Mouse (Mus musculus) CH12.LX (cell line): ENCODE data around the gene Gm49337.

ENCODE experiments used
- CTCF ChIP-seq, 2 experiments: IDR thresholded peaks in 1 of 2; conservative IDR thresholded peaks in 1 of 2; 2 replicates each; pipeline ENCODE4 v1.5.1; 2011 to 2012; ENCODE audit warnings: low read depth in 2 of 2, low read length in 2 of 2, improper control_type of control experiment in 1 of 2, inconsistent platforms in 1 of 2, mild to moderate bottlenecking in 1 of 2, moderate library complexity in 1 of 2
- E2F4 ChIP-seq: IDR thresholded peaks from 2 replicates; pipeline ENCODE4 v1.6.1; 2011; ENCODE audit warnings: low read depth, low read length, improper control_type of control experiment; ENCODE audit not compliant: insufficient replicate concordance
- IRF4 ChIP-seq: IDR thresholded peaks from 2 replicates; pipeline ENCODE4 v1.6.1; 2014; ENCODE audit warnings: low read depth, mild to moderate bottlenecking, inconsistent platforms, low read length, improper control_type of control experiment
- PAX5 ChIP-seq: IDR thresholded peaks from 2 replicates; pipeline ENCODE4 v1.6.1; 2012; ENCODE audit warnings: low read length, inconsistent platforms, mixed read lengths
- POLR2A ChIP-seq: IDR thresholded peaks from 2 replicates; pipeline ENCODE4 v1.6.1; 2011; ENCODE audit warnings: low read depth, mild to moderate bottlenecking, improper control_type of control experiment, low read length
- RAD21 ChIP-seq: IDR thresholded peaks from 2 replicates; pipeline ENCODE4 v1.6.1; 2011; ENCODE audit warnings: low read depth, mild to moderate bottlenecking, low read length, improper control_type of control experiment, moderate library complexity
- SMC3 ChIP-seq: IDR thresholded peaks from 2 replicates; pipeline ENCODE4 v1.6.1; 2011; ENCODE audit warnings: low read depth, low read length, improper control_type of control experiment
- USF2 ChIP-seq: conservative IDR thresholded peaks from 2 replicates; pipeline ENCODE4 v1.6.1; 2011; ENCODE audit warnings: low read depth, low read length, improper control_type of control experiment

GRCm38 (mm10) chr4:116167404-116167803 lies 5.8 kb upstream of the Gm49337 start, which contains the start of gene Tspan1:
- TF ChIP-seq POLR2A (no peak), SMC3 (peak; percentile 38), PAX5 (no peak), CTCF (conservative IDR thresholded peaks at IDR 0.05 in 1 of 2, IDR thresholded peaks at IDR 0.05 in 1 of 2; ENCODE audit: low read depth in 2 of 2, low read length in 2 of 2) (peak in 1 of 2 experiments; percentile 60; a peak in 2 of 4 replicates), IRF4 (no peak), USF2 (no peak), RAD21 (peak; percentile 36), E2F4 (no peak)
